Mouse (Mus musculus) ES-Bruce4 (cell line): ENCODE data around the gene Dock9. TPM values are rescaled to one million over a fixed set of nuclear protein-coding genes. Genes with fewer than 3 reads are reported as not detected.

Experiments
- H3K27ac ChIP-seq: 2 replicates; pipeline ENCODE4 v1.5.1; 2012; ENCODE audit warnings: low read length, inconsistent platforms; ENCODE audit not compliant: insufficient read depth
- H3K27me3 ChIP-seq: 2 replicates; pipeline ENCODE4 v1.6.1; 2012; ENCODE audit warnings: mild to moderate bottlenecking, low read length, inconsistent platforms; ENCODE audit not compliant: control insufficient read depth, poor library complexity, insufficient read depth, severe bottlenecking
- H3K36me3 ChIP-seq: 2 replicates; pipeline ENCODE4 v1.6.1; 2012; ENCODE audit warnings: inconsistent platforms, mild to moderate bottlenecking, low read length, moderate library complexity; ENCODE audit not compliant: control insufficient read depth, poor library complexity, insufficient read depth, severe bottlenecking
- H3K4me1 ChIP-seq: one replicate; pipeline ENCODE4 v1.8.1; 2011; ENCODE audit warnings: low read length; ENCODE audit not compliant: control insufficient read depth, insufficient read depth
- H3K4me3 ChIP-seq: 2 replicates; pipeline ENCODE4 v1.5.1; 2011; ENCODE audit warnings: low read depth, mild to moderate bottlenecking, low read length
- H3K9ac ChIP-seq: 2 replicates; pipeline ENCODE4 v1.6.1; 2012; ENCODE audit warnings: low read depth, mild to moderate bottlenecking, inconsistent platforms; ENCODE audit not compliant: poor library complexity, severe bottlenecking
- H3K9me3 ChIP-seq: replicated peaks from 2 replicates; pipeline ENCODE4 v1.6.1; 2012; ENCODE audit warnings: mild to moderate bottlenecking, low read length, inconsistent platforms; ENCODE audit not compliant: control insufficient read depth, poor library complexity, insufficient read depth, severe bottlenecking
- CTCF ChIP-seq: IDR thresholded peaks from one replicate; pipeline ENCODE4 v1.8.1; 2011; ENCODE audit warnings: low read depth, low read length
- EP300 ChIP-seq: IDR thresholded peaks from 2 replicates; pipeline ENCODE4 v1.6.1; 2011; ENCODE audit warnings: low read depth, low read length; ENCODE audit not compliant: insufficient read depth
- POLR2A ChIP-seq: IDR thresholded peaks from one replicate; pipeline ENCODE4 v1.8.1; 2011; ENCODE audit warnings: low read length; ENCODE audit not compliant: insufficient read depth
- polyA plus RNA-seq: library from polyadenylated mRNA; stranded (reverse); fragments of >200 nt; gene quantifications from 2 replicates; pipeline ENCODE4 v1.2.4, GENCODE M21; 2011; ENCODE audit warnings: low read depth; ENCODE audit not compliant: missing spikeins, insufficient read depth, insufficient read length

The Dock9 gene
- polyA plus RNA-seq, 1 experiment = 21.0 TPM

- H3K36me3 ChIP-seq = no peaks in the 10 kb centered on the region
- no peak overlapping the region for H3K27ac ChIP-seq
- no peaks in the 10 kb centered on the region for H3K9me3 ChIP-seq
- no peak for TF ChIP-seq CTCF
- no peak for TF ChIP-seq POLR2A
- TF ChIP-seq EP300 = no peak
- no peak overlapping the region for H3K9ac ChIP-seq
- no peak overlapping the region for H3K4me3 ChIP-seq
- H3K27me3 ChIP-seq = no peaks in the 10 kb centered on the region
- peaks cover 5% of the 10 kb centered on the region for H3K4me1 ChIP-seq
Observed at GRCm38 (mm10) chr14:121646617-121647016, 151.0 kb downstream of the Dock9 start.

GRCm38 (mm10) chr14:121644302-121644701 is 153.3 kb downstream of the Dock9 start:
- Histone ChIP-seq H3K9ac (no peak overlapping the region), H3K36me3 (no peaks in the 10 kb centered on the region), H3K4me3 (no peak overlapping the region), H3K27ac (no peak overlapping the region), H3K27me3 (no peaks in the 10 kb centered on the region), H3K4me1 (peaks cover 5% of the 10 kb centered on the region), H3K9me3 (no peaks in the 10 kb centered on the region)
- TF ChIP-seq EP300 (no peak), CTCF (no peak), POLR2A (no peak)

GRCm38 (mm10) chr14:121641271-121641670 is 156.4 kb downstream of the Dock9 start:
- Histone ChIP-seq H3K27ac (no peak overlapping the region), H3K27me3 (no peaks in the 10 kb centered on the region), H3K9ac (no peak overlapping the region), H3K9me3 (no peaks in the 10 kb centered on the region), H3K4me3 (no peak overlapping the region), H3K36me3 (no peaks in the 10 kb centered on the region; the same call in 1 of the 2 replicates), H3K4me1 (peaks cover 5% of the 10 kb centered on the region)
- TF ChIP-seq CTCF (no peak), POLR2A (no peak), EP300 (no peak)

GRCm38 (mm10) chr14:121636935-121637510 is 160.6 kb downstream of the Dock9 start:
- H3K36me3 ChIP-seq = no peaks in the 10 kb centered on the region; the same call in 1 of the 2 replicates
- H3K9me3 ChIP-seq = no peaks in the 10 kb centered on the region
- no peak for TF ChIP-seq CTCF
- TF ChIP-seq POLR2A = no peak
- TF ChIP-seq EP300 = no peak
- H3K27me3 ChIP-seq = no peaks in the 10 kb centered on the region
- no peak overlapping the region for H3K27ac ChIP-seq
- H3K4me1 ChIP-seq = no peaks in the 10 kb centered on the region
- no peak overlapping the region for H3K9ac ChIP-seq
- H3K4me3 ChIP-seq = no peak overlapping the region

GRCm38 (mm10) chr14:121634736-121635430 is 162.8 kb downstream of the Dock9 start:
- Histone ChIP-seq H3K9ac (no peak overlapping the region), H3K4me1 (no peaks in the 10 kb centered on the region), H3K9me3 (no peaks in the 10 kb centered on the region), H3K4me3 (no peak overlapping the region), H3K27me3 (no peaks in the 10 kb centered on the region), H3K36me3 (no peaks in the 10 kb centered on the region; the same call in 1 of the 2 replicates), H3K27ac (no peak overlapping the region)
- TF ChIP-seq CTCF = no peak
- no peak for TF ChIP-seq POLR2A
- TF ChIP-seq EP300 = no peak

GRCm38 (mm10) chr14:121634093-121634735 is 163.4 kb downstream of the Dock9 start:
- H3K9ac ChIP-seq = no peak overlapping the region
- no peaks in the 10 kb centered on the region for H3K27me3 ChIP-seq
- H3K4me1 ChIP-seq = no peaks in the 10 kb centered on the region
- H3K27ac ChIP-seq = no peak overlapping the region
- H3K4me3 ChIP-seq = no peak overlapping the region
- no peaks in the 10 kb centered on the region for H3K9me3 ChIP-seq
- H3K36me3 ChIP-seq = no peaks in the 10 kb centered on the region; the same call in 1 of the 2 replicates
- no peak for TF ChIP-seq CTCF
- no peak for TF ChIP-seq EP300
- TF ChIP-seq POLR2A = no peak
